Mouse (Mus musculus): ENCODE data around the gene Tmem233.

Gene Tmem233

DNA sequence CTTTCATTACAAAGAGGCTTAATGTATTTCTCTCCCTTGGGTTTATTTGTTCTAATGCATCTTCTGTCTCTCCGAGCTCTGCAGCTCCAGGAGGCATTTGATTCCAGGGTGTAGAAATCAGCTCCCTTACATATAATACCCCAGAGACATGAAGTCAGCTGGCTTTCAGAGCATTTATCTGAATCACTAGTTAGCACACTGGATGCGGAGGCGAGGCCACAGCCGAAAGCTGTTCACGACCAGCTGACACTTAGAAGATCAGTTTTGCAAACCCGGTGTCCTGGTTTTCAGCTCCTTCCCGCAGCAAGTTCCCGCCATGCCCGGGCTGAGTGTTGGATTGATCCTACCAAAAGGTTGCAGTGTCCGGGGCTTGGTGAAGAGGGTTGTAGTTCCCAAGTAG is 78.8 kb downstream of the Tmem233 start:
- no peak for DNase-seq (ENCODE audit: low spot score in 2 of 2)

DNA sequence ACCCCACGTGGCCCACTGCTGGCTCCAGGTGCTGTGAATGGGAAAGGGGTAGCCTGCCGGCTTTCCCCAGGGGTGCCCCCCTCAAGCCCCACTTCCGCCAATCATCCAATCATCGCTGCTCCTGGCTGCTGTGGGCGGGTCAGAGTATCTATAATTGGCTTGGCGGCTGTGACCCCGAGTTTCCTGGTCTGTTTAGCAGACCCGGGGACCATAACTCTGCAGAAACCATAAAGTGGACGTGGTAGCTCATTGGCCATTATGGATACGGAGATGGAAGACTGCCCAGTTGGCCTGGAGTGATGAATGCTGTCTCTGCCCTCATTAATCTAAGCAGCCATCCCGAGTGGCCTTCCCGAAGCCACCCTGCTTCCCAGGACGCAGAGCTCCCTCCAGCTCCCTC is 79.2 kb downstream of the Tmem233 start:
- no peak for DNase-seq (ENCODE audit: low spot score in 2 of 2)

DNA sequence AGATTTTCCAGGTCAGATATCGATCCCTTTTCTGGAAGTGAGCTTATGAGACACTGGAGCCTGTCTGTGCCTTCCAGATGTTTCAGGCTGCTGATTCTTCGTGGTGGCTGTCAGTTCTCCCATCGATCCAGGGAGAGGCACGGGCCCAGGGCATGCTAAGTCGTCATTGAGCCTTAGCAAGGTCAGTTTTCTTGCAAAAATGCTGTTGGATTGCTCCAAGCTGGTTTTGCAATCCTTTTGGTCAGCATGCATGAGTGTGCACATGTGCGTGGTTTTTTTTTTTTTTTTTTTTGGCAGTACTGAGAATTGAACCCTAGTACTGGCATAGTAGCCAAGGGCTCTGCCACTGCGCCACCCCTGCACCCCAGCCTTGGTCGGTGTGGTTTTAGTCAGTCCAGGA is 79.9 kb downstream of the Tmem233 start:
- no peak for DNase-seq (ENCODE audit: low spot score in 2 of 2)

DNA sequence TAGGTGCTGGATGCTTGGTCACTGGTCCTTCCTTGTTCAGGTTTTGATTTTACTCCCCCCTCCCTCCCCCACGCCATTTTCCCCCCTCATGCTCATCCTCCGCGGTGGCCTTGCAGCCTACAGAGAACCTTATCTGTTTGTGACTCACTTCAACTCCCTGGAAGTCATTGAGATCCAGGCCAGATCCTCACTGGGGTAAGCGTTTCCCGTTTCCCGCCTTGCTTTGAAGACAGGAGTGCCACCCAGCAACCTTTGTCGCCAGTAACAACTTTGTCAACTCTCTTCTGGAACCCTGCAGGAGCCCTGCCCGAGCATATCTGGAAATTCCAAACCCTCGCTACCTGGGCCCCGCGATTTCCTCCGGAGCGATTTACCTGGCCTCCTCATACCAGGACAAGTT is 85.7 kb downstream of the Tmem233 start:
- DNase-seq (ENCODE audit: low spot score in 2 of 2) = no peak

DNA sequence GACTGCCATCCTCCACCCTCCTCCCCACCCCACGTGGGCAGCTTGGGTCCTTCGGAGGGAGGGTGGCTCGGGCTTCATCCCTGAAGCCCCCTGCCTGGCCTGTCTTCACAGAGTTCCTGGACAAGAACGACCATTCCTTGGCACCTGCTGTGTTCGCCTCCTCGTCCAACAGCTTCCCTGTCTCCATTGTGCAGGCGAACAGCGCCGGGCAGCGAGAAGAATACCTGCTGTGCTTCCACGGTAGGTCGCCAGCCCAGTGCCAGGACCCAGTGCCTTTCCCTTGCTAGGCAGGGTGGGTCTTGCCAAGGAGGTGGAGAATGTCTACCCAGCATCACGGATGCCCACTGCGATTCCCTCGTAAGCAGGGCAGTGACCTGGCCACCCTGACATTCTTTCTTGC is 88.9 kb downstream of the Tmem233 start:
- no peak for DNase-seq (ENCODE audit: low spot score in 2 of 2)

DNA sequence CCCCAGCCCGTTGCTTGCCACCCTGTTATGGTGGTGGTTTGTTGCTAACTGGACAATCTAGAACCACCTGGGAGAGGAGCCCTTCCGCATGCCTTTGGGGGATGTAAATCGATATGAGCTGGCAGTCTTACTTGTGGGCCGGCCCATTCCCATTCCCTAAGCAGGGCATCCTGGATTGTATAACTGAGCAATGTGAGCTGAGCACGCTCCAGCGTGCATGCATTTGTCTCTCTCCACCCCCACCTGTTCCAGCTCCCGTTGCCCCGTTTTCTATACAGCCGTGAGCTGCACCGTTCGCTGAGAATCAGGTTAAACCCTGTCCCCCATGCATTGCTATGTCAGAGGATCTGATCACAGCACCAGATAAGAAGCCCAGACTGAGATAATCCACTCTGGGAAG is 91.3 kb downstream of the Tmem233 start:
- DNase-seq (ENCODE audit: low spot score in 2 of 2) = no peak

Measured in spleen, postnatal 36 days (tissue).